Mouse (Mus musculus): ENCODE results near the gene Hhatl.

Hhatl gene

GRCm38 (mm10) chr9:121791757-121792521 lies at the start of gene Hhatl:
TSS of gene Hhatl (minus strand) at chr9:121792507.
- DNase-seq (ENCODE audit: low spot score): no peak

- DNase-seq (ENCODE audit: low spot score): no peak
Observed at GRCm38 (mm10) chr9:121839622-121839965, 47.3 kb upstream of the Hhatl start.

GRCm38 (mm10) chr9:121838829-121839621 lies 46.7 kb upstream of the Hhatl start, which contains the start of gene Ccdc13:
TSS of gene Ccdc13 (minus strand) at chr9:121839461.
- peak; percentile 75 for DNase-seq (ENCODE audit: low spot score)

GRCm38 (mm10) chr9:121838008-121838407 lies 45.7 kb upstream of the Hhatl start:
- no peak for DNase-seq (ENCODE audit: low spot score)

- no peak for DNase-seq (ENCODE audit: low spot score)
Observed at GRCm38 (mm10) chr9:121833825-121834224, 41.5 kb upstream of the Hhatl start.

GRCm38 (mm10) chr9:121830956-121831293 lies 38.6 kb upstream of the Hhatl start:
- peak; percentile 86 for DNase-seq (ENCODE audit: low spot score)

- DNase-seq (ENCODE audit: low spot score): peak; percentile 44
Observed at GRCm38 (mm10) chr9:121830243-121830955, 38.1 kb upstream of the Hhatl start.

GRCm38 (mm10) chr9:121829270-121829992 lies 37.1 kb upstream of the Hhatl start:
- no peak for DNase-seq (ENCODE audit: low spot score)

- DNase-seq (ENCODE audit: low spot score): no peak
Observed at GRCm38 (mm10) chr9:121828314-121828713, 36.0 kb upstream of the Hhatl start.

- no peak for DNase-seq (ENCODE audit: low spot score)
Observed at GRCm38 (mm10) chr9:121826356-121826755, 34.0 kb upstream of the Hhatl start.

- no peak for DNase-seq (ENCODE audit: low spot score)
Observed at GRCm38 (mm10) chr9:121823991-121824390, 31.7 kb upstream of the Hhatl start.

GRCm38 (mm10) chr9:121823051-121823450 lies 30.7 kb upstream of the Hhatl start:
- no peak for DNase-seq (ENCODE audit: low spot score)

GRCm38 (mm10) chr9:121822585-121822991 lies 30.3 kb upstream of the Hhatl start:
- DNase-seq (ENCODE audit: low spot score): no peak

GRCm38 (mm10) chr9:121820765-121821164 lies 28.5 kb upstream of the Hhatl start:
- DNase-seq (ENCODE audit: low spot score): no peak

GRCm38 (mm10) chr9:121819771-121820471 lies 27.6 kb upstream of the Hhatl start:
- no peak for DNase-seq (ENCODE audit: low spot score)

GRCm38 (mm10) chr9:121819073-121819770 lies 26.9 kb upstream of the Hhatl start:
- DNase-seq (ENCODE audit: low spot score): no peak

GRCm38 (mm10) chr9:121815183-121815582 lies 22.9 kb upstream of the Hhatl start:
- no peak for DNase-seq (ENCODE audit: low spot score)

GRCm38 (mm10) chr9:121810081-121810821 lies 17.9 kb upstream of the Hhatl start:
- no peak for DNase-seq (ENCODE audit: low spot score)

- no peak for DNase-seq (ENCODE audit: low spot score)
Observed at GRCm38 (mm10) chr9:121808511-121808910, 16.2 kb upstream of the Hhatl start.

GRCm38 (mm10) chr9:121807947-121808346 lies 15.6 kb upstream of the Hhatl start:
- no peak for DNase-seq (ENCODE audit: low spot score)
